Mouse (Mus musculus) intestine, embryonic 14.5 days (tissue): ENCODE results near the gene Cd79a. TPM values are rescaled to one million over a fixed set of nuclear protein-coding genes. Genes with fewer than 3 reads are reported as not detected.

ENCODE experiments used
- ATAC-seq: fragments of 200-750 bp; cut with Nextera tagmentation; replicated peaks from 2 replicates; pipeline ENCODE4 v1.8.0; 2017; ENCODE audit warnings: low read depth, moderate number of reproducible peaks, moderate TSS enrichment, moderate library complexity; ENCODE audit not compliant: low FRiP score, low TSS enrichment
- DNase-seq: peaks from one replicate; pipeline ENCODE4 v3.0.0-alpha.2; 2018; ENCODE audit warnings: low spot score
- H3K27ac ChIP-seq: fragments of 300-500 bp; sonication (generic); 2 replicates; pipeline ENCODE4 v1.5.1; 2014; ENCODE audit warnings: low read depth, mild to moderate bottlenecking, control low read depth
- H3K27me3 ChIP-seq: fragments of 300-500 bp; sonication (generic); replicated peaks from 2 replicates; pipeline ENCODE4 v1.6.1; 2014; ENCODE audit warnings: low read length, control low read depth; ENCODE audit not compliant: control insufficient read depth, insufficient read depth
- H3K36me3 ChIP-seq: fragments of 300-500 bp; sonication (generic); 2 replicates; pipeline ENCODE4 v1.6.1; 2014; ENCODE audit warnings: low read length, control low read depth; ENCODE audit not compliant: control insufficient read depth, insufficient read depth
- H3K4me1 ChIP-seq: fragments of 300-500 bp; sonication (generic); replicated peaks from 2 replicates; pipeline ENCODE4 v1.6.1; 2014; ENCODE audit warnings: low read length, control low read depth, mixed read lengths; ENCODE audit not compliant: control insufficient read depth, insufficient read depth
- H3K4me2 ChIP-seq: fragments of 300-500 bp; sonication (generic); 2 replicates; pipeline ENCODE4 v1.6.1; 2014; ENCODE audit warnings: low read length
- H3K4me3 ChIP-seq: fragments of 300-500 bp; sonication (generic); 2 replicates; pipeline ENCODE4 v1.5.1; 2014; ENCODE audit warnings: low read depth, low read length, control low read depth, mixed read lengths
- H3K9ac ChIP-seq: fragments of 300-500 bp; sonication (generic); 2 replicates; pipeline ENCODE4 v1.6.1; 2014; ENCODE audit warnings: mild to moderate bottlenecking, low read length
- H3K9me3 ChIP-seq: fragments of 300-500 bp; sonication (generic); 2 replicates; pipeline ENCODE4 v1.6.1; 2016; ENCODE audit warnings: low read length, control low read depth; ENCODE audit not compliant: control insufficient read depth
- WGBS: fragments of 180-500 bp; shearing (Covaris S2); extraction: QIAGEN DNeasy Blood & Tissue Kit; methylation state at CpG from one replicate; pipeline ENCODE4 v1.1.7; 2014; 5-methylcytosine and 5-hydroxymethylcytosine counted together
- polyA plus RNA-seq: library from polyadenylated mRNA; unstranded; fragments of >200 nt; fragmentation: Nextera tagmentation; extraction: Ambion mirVana; gene quantifications from 2 replicates; pipeline ENCODE4 v1.2.1, GENCODE M21; 2014

The Cd79a gene
- polyA plus RNA-seq, 1 experiment from 2014 or later: 0.28 TPM

DNA sequence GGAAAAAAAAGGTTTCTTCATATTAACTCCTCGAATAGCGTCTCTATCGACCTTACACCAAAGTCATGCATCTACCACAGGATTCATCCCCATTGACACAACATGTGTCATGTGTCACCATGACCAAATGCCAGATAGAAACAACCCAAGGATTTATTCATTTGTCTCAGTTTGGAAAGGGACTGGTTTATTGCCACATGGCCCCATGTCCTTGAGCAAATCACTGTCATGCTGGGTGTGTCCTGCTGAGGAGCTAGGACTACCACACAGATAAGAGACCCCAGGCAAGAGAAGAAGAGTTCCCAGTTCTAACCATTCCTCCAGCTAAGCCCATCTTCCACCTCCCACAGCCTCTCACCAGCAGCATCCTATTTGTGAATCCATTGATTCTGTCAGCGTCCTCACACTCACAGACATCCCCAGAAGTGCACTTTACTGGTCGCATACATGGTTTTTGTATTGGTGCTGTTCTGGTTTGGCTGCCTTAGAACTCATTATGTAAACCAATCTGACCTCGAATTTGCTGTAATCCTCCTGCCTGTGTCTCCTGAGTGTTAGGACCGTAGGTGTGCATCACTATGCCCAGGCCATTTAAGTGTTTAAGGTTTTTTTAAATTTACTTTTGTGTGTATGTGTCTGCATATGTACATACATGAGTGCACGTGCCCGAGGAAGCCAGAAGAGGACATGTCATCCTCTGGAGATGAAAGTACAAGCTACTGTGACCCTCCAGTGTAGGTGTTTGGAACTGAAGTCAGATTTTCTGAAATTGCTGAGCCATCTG is 14.6 kb upstream of the Cd79a start:
- 95% methylated on average over 9 of the region's 9 CpGs for WGBS
- Histone ChIP-seq H3K36me3 (peaks cover 24% of the 10 kb centered on the region), H3K4me2 (no peak overlapping the region), H3K4me1 (peaks cover 17% of the 10 kb centered on the region), H3K27ac (no peak overlapping the region), H3K27me3 (no peaks in the 10 kb centered on the region), H3K9ac (no peak overlapping the region), H3K9me3 (no peaks in the 10 kb centered on the region), H3K4me3 (no peak overlapping the region)
- DNase-seq: no peak
- ATAC-seq: no peak

DNA sequence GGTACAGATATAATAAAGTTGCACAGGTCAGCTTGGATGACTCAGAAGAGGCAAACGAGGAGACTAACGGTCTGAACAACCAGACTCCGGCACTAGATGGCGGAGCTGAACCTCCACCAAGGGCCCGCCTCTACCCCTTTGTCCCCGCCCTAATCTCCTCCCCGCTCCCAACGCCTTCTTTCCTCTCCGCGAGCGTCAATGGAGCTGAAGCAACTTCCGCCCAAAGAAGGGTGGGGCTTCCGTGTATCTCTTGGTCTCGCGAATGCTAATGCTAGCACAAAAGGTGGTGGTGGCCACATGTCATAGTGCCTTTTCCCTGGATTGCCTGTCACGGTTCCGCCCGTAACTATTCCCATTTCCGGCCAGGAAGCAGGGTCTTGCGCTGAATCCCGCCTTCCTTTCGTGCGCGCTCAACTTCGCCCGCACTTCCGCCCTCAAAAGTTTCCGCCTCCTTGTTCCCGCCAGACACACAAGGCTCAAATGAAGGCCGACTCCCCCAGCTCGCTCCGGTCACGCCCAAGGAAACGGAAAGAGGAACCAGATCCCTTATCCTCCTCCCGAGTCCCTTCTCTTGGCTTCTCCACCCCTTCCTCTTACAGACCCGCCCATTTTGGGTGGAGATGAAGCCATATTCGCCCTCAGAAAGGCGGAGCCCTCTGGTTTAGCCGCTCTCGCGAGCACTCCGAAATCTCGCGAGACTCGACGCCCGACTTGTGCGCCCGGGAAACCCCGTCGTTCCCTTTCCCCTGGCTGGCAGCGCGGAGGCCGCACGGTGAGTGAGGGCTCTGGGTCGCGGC is 13.1 kb upstream of the Cd79a start, which contains the start of gene Rps19:
Gene Rps19 (plus strand): TSS at position 476 of the 797 bp plus-strand sequence.
- Histone ChIP-seq H3K4me3 (peak within 1 kb of the TSS; percentile 85), H3K9me3 (no peaks in the 10 kb centered on the region), H3K4me1 (peaks cover 17% of the 10 kb centered on the region), H3K27me3 (no peaks in the 10 kb centered on the region), H3K4me2 (peak within 1 kb of the TSS; percentile 93), H3K9ac (peak within 1 kb of the TSS; percentile 100), H3K27ac (peak within 1 kb of the TSS; percentile 88), H3K36me3 (peaks cover 39% of the 10 kb centered on the region)
- WGBS: under 1% methylated on average over 57 of the region's 57 CpGs
- ATAC-seq (peak; percentile 92), DNase-seq (peak; percentile 99)

DNA sequence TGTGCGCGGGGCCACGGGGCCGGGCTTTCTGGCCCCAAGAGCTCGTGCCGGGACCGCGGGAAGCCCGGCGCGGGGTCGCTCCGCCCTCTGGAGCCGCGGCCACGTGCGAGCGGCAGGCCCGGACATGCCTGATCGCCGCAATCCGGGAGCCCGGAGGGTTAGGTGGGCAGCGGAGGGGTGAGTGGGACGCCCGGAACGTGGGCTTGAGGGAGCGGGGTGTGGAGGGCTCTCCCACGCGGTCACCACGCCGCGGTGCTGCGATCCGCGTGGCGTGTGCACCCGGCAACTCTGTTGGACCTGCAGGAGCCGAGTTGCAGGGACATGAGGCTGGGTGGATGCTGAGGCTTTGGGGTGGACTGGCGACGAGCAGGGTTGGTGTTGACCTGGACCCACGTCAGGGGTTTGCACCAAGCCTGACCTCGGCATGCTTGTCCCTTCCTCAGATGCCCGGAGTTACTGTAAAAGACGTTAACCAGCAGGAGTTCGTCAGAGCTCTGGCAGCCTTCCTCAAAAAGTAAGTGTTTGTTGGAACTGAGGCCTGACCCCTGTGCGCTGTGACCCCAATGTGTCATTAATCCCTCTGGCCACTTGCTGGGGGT is 12.4 kb upstream of the Cd79a start:
- peak overlapping the region; percentile 88 for H3K27ac ChIP-seq
- H3K4me2 ChIP-seq: peak overlapping the region; percentile 93
- ATAC-seq (peak; percentile 2; the same call in 1 of the 2 replicates), DNase-seq (no peak)
- peaks cover 46% of the 10 kb centered on the region for H3K36me3 ChIP-seq
- H3K9me3 ChIP-seq: no peaks in the 10 kb centered on the region
- H3K4me1 ChIP-seq: peaks cover 17% of the 10 kb centered on the region
- under 1% methylated on average over 47 of the region's 47 CpGs for WGBS
- peak overlapping the region; percentile 100 for H3K9ac ChIP-seq
- H3K4me3 ChIP-seq: peak overlapping the region; percentile 85
- H3K27me3 ChIP-seq: no peaks in the 10 kb centered on the region

DNA sequence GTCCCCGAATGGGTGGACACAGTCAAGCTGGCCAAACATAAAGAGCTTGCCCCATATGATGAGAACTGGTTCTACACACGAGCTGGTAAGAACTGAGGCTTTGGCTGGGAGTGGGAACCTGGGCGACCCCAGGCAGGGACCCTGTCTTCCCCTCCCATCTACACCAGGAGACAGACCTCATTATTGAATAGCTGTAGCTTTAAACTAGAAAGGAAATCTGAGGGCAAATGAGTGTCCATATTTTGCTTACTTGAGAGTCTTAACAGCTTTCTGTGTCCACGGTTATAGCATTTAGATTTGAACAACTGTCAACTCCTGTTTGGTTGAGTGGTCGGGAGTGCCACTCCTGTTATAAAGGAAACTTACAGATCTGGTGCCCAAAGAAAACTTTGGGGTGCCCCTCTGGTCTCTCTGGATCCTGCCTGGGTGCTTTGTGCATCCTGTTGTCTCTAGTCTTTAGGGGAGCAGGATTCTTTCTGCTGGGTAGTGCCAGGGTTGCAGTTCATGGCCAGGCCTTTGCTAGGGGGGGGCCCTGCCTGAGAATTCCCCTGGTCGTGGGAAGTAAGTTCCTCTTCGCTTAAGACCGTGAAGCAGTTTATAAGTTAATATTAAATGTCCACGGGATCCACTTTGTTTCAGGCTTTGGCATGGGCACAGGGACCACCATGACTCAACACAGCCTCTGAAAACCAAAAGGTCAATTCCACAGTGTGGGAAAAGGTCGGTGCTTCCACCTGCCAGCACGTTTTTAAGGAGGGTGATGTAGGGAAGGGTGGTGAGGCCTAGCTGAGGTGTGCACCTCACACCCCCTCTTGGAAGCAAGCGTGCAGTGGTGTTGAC is 11.5 kb upstream of the Cd79a start:
- Histone ChIP-seq H3K4me2 (peak overlapping the region; percentile 93), H3K9me3 (no peaks in the 10 kb centered on the region), H3K27me3 (no peaks in the 10 kb centered on the region), H3K4me3 (peak overlapping the region; percentile 85), H3K27ac (peak overlapping the region; percentile 88; the same call in 1 of the 2 replicates), H3K4me1 (peaks cover 17% of the 10 kb centered on the region), H3K36me3 (peaks cover 52% of the 10 kb centered on the region), H3K9ac (peak overlapping the region; percentile 100)
- no peak for ATAC-seq
- no peak for DNase-seq
- 36% methylated on average over 12 of the region's 12 CpGs for WGBS

DNA sequence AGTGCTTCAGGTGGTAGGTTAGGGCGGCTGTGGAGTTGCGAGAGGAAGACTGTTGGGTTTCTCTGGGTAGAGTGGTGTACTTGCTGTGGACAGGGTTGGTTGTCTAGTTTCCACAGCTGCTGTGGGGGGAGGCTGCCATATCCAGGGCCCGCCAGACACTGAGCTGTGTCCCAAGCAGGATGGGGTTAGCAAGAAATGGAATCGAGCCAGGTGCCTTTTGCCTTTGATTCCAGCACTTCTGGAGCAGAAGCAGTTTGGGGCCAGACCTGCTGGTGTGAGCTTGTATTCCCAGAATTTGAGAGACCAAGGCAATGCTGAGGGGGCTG is 10.9 kb upstream of the Cd79a start:
- peak overlapping the region; percentile 93 for H3K4me2 ChIP-seq
- 58% methylated on average over 4 of the region's 4 CpGs for WGBS
- peaks cover 17% of the 10 kb centered on the region for H3K4me1 ChIP-seq
- no peaks in the 10 kb centered on the region for H3K9me3 ChIP-seq
- H3K36me3 ChIP-seq: peaks cover 58% of the 10 kb centered on the region
- no peak overlapping the region for H3K27ac ChIP-seq
- peak overlapping the region; percentile 100 for H3K9ac ChIP-seq
- DNase-seq: no peak
- peak overlapping the region; percentile 85 for H3K4me3 ChIP-seq
- no peaks in the 10 kb centered on the region for H3K27me3 ChIP-seq
- ATAC-seq: no peak

DNA sequence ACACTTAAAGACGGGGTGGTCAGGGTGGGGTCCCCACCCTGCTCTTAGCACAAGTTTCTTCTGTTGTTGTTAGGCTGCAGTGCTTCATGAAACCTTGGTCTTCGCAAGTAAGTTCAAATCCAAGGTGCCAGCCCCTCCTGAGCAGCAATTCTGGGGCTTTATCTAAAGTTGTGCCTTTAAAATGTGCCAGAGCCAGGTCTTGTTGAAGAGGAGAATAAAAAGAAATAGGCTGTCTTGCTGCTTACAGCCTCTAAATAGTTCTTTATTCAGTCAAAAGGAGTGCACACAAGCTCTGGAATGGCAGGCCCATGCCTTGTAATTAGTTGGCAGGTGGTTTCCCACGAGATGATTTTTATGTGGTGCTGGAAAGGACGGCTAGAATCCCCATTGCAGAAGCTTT is 10.1 kb upstream of the Cd79a start:
- Histone ChIP-seq H3K9me3 (no peaks in the 10 kb centered on the region), H3K4me2 (peak overlapping the region; percentile 93), H3K27me3 (no peaks in the 10 kb centered on the region), H3K9ac (peak overlapping the region; percentile 100), H3K36me3 (peaks cover 61% of the 10 kb centered on the region), H3K4me1 (peaks cover 17% of the 10 kb centered on the region), H3K4me3 (peak overlapping the region; percentile 85), H3K27ac (0 out of 2 replicates have a peak overlapping the region, but pooled peaks have one; percentile 3)
- no peak for DNase-seq
- ATAC-seq: no peak
- WGBS: 77% methylated on average over 4 of the region's 4 CpGs

DNA sequence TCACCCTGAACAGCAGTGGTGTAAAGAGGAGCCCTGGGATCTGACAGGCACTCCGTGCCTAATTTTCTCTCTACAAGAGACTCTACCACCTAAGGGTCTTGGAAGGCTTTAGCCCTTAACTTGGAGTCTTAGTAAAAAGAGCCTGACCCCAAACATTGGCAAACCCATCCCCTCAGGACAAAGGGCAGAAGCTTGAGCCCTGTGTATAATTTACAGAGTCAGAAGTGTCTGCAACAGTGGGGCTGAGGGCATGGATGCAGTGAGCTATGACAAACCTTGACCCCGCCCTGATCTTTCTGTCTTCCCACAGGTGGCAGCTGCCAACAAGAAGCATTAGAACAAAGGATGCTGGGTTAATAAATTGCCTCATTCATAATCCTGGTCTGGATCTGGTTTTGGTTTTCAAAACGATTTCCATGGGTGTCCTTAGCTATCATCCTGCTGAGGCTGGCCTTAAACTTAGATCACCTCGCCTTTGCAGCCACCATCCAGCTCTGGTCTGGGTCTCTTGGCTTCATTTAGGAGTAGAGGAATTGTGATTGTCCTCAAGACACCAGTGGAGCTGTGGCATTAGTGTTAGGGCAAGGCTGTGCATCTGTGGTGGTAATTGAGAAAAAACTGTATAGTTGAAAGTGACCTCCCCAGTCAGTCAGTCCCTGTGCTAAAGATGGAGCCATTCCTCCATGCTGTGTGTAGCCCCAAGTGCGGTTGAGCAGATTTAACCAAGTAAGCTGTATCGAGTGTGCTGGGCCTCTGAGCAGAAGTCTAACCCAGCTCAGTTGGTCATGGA is 7.6 kb upstream of the Cd79a start:
- H3K9ac ChIP-seq: no peak overlapping the region
- WGBS: 81% methylated on average over 6 of the region's 6 CpGs
- peaks cover 17% of the 10 kb centered on the region for H3K4me1 ChIP-seq
- H3K9me3 ChIP-seq: no peaks in the 10 kb centered on the region
- H3K4me3 ChIP-seq: no peak overlapping the region
- DNase-seq: no peak
- H3K4me2 ChIP-seq: no peak overlapping the region
- no peak overlapping the region for H3K27ac ChIP-seq
- peak; percentile 8; the same call in 1 of the 2 replicates for ATAC-seq
- peaks cover 61% of the 10 kb centered on the region for H3K36me3 ChIP-seq
- H3K27me3 ChIP-seq: no peaks in the 10 kb centered on the region
